23 mouse cellular contexts compared by ENCODE assay signal in genomic region chr19:26340155-26340554, GRCm38 (mm10).
DNase-seq lines count a peak whose midpoint lies in the region; ATAC-seq and TF ChIP-seq lines count a peak whose summit lies in the region.
"Had no signal": no experiment of that assay in that cellular context is flagged by ENCODE, and none has a peak within 500 bp of the region (broad histone marks: within the 10 kb centered on the region; RNA-seq: fewer than 3 reads in every experiment).

No protein-coding gene starts in this region.

- peak; percentile 23 to 52 for DNase-seq in cerebellum, postnatal 10 days
- no peak for DNase-seq in cerebellum, adult 8-10 months
- DNase-seq in midbrain, postnatal 0 days (ENCODE audit: low spot score), result peak; percentile 49
- no peak for DNase-seq in midbrain, embryonic 10.5 days (ENCODE audit: low spot score)
- no peak for DNase-seq in thymus, postnatal 4 days
- DNase-seq in thymus, postnatal 14 days, result no peak
- DNase-seq: cerebellum, postnatal 25 days; gastrocnemius, adult 2 months; heart, adult 2 months; kidney, adult 9 months; kidney, postnatal 36 days; liver; liver, postnatal 0 days; lung, postnatal 36 days; thymus, adult 2 months had no signal

- TF ChIP-seq CTCF in midbrain, postnatal 0 days (IDR thresholded peaks at IDR 0.05), result no peak

- H3K27ac ChIP-seq in hindbrain, embryonic 16.5 days (ENCODE audit: low read depth, low read length), result no peak overlapping the region
- H3K27ac ChIP-seq in hindbrain, embryonic 13.5 days, result no peak overlapping the region
- no peak overlapping the region for H3K27ac ChIP-seq in midbrain, postnatal 0 days (ENCODE audit: low read depth, low read length)
- no peak overlapping the region for H3K27ac ChIP-seq in midbrain, embryonic 10.5 days (replicated peaks)
- H3K27ac ChIP-seq: gastrocnemius, adult 2 months; heart, adult 2 months; heart, embryonic 15.5 days; neural tube, embryonic 15.5 days had no signal

- no peaks in the 10 kb centered on the region; the same call in 1 of the 2 replicates for H3K4me1 ChIP-seq in hindbrain, embryonic 16.5 days (ENCODE audit: control insufficient read depth, insufficient read depth, low read depth, low read length)
- no peaks in the 10 kb centered on the region for H3K4me1 ChIP-seq in hindbrain, embryonic 13.5 days (replicated peaks)
- H3K4me1 ChIP-seq in midbrain, postnatal 0 days (ENCODE audit: insufficient read depth, low read length), result no peaks in the 10 kb centered on the region
- peaks cover 6% of the 10 kb centered on the region; the same call in 1 of the 2 replicates for H3K4me1 ChIP-seq in midbrain, embryonic 10.5 days
- H3K4me1 ChIP-seq: heart, embryonic 15.5 days had no signal

- no peaks in the 10 kb centered on the region for H3K27me3 ChIP-seq in hindbrain, embryonic 16.5 days (replicated peaks; ENCODE audit: control insufficient read depth, insufficient read depth, low read length)
- H3K27me3 ChIP-seq in hindbrain, embryonic 13.5 days, result no peaks in the 10 kb centered on the region
- no peaks in the 10 kb centered on the region for H3K27me3 ChIP-seq in midbrain, postnatal 0 days (ENCODE audit: insufficient read depth, low read length)
- no peaks in the 10 kb centered on the region for H3K27me3 ChIP-seq in midbrain, embryonic 10.5 days (ENCODE audit: low read depth, poor library complexity, severe bottlenecking)
- H3K27me3 ChIP-seq: heart, embryonic 15.5 days; neural tube, embryonic 15.5 days had no signal

- H3K4me3 ChIP-seq in hindbrain, embryonic 16.5 days (ENCODE audit: low read length), result no peak overlapping the region
- no peak overlapping the region for H3K4me3 ChIP-seq in hindbrain, embryonic 13.5 days
- H3K4me3 ChIP-seq in midbrain, postnatal 0 days (ENCODE audit: low read depth, low read length), result no peak overlapping the region
- H3K4me3 ChIP-seq in midbrain, embryonic 10.5 days, result no peak overlapping the region
- H3K4me3 ChIP-seq: gastrocnemius, adult 2 months; heart, adult 2 months; heart, embryonic 15.5 days; myocyte; neural tube, embryonic 15.5 days had no signal

- no peaks in the 10 kb centered on the region for H3K36me3 ChIP-seq in hindbrain, embryonic 16.5 days (ENCODE audit: control insufficient read depth, insufficient read depth, low read length)
- no peaks in the 10 kb centered on the region for H3K36me3 ChIP-seq in hindbrain, embryonic 13.5 days
- no peaks in the 10 kb centered on the region for H3K36me3 ChIP-seq in midbrain, postnatal 0 days (ENCODE audit: insufficient read depth, low read length)
- no peaks in the 10 kb centered on the region for H3K36me3 ChIP-seq in midbrain, embryonic 10.5 days
- H3K36me3 ChIP-seq: G1E; heart, embryonic 15.5 days; neural tube, embryonic 15.5 days had no signal

- ATAC-seq in hindbrain, embryonic 16.5 days, result 0 out of 2 replicates have a peak, but pooled peaks have one; percentile 27
- no peak for ATAC-seq in hindbrain, embryonic 13.5 days (ENCODE audit: low FRiP score)
- no peak for ATAC-seq in midbrain, postnatal 0 days (ENCODE audit: low FRiP score)
- ATAC-seq: CD4-positive, CD25-positive, alpha-beta regulatory T cell, adult 4 months; liver, postnatal 0 days had no signal

- H3K4me2 ChIP-seq in hindbrain, embryonic 16.5 days (ENCODE audit: low read length), result no peak overlapping the region
- H3K4me2 ChIP-seq in hindbrain, embryonic 13.5 days, result no peak overlapping the region
- no peak overlapping the region for H3K4me2 ChIP-seq in midbrain, postnatal 0 days (ENCODE audit: low read depth, low read length, poor library complexity, severe bottlenecking)
- H3K4me2 ChIP-seq: heart, embryonic 15.5 days; midbrain, embryonic 11.5 days; neural tube, embryonic 15.5 days had no signal

- H3K9ac ChIP-seq in hindbrain, embryonic 16.5 days (ENCODE audit: low read depth, low read length), result no peak overlapping the region
- H3K9ac ChIP-seq in hindbrain, embryonic 13.5 days, result no peak overlapping the region
- H3K9ac ChIP-seq in midbrain, postnatal 0 days (replicated peaks; ENCODE audit: low read length, poor library complexity, severe bottlenecking), result no peak overlapping the region
- H3K9ac ChIP-seq: heart, embryonic 15.5 days; liver, postnatal 0 days; neural tube, embryonic 15.5 days had no signal

- H3K9me3 ChIP-seq in hindbrain, embryonic 16.5 days (ENCODE audit: control insufficient read depth, low read length), result no peaks in the 10 kb centered on the region
- H3K9me3 ChIP-seq in hindbrain, embryonic 13.5 days, result no peaks in the 10 kb centered on the region
- H3K9me3 ChIP-seq in midbrain, postnatal 0 days (ENCODE audit: low read length), result no peaks in the 10 kb centered on the region
- H3K9me3 ChIP-seq in midbrain, embryonic 10.5 days (replicated peaks), result no peaks in the 10 kb centered on the region
- H3K9me3 ChIP-seq: heart, embryonic 15.5 days; neural tube, embryonic 15.5 days had no signal

- WGBS in hindbrain, embryonic 16.5 days, result 71% methylated on average over 3 of the region's 3 CpGs
- 72% methylated on average over 3 of the region's 3 CpGs for WGBS in hindbrain, embryonic 13.5 days
- 22% methylated on average over 3 of the region's 3 CpGs for WGBS in midbrain, postnatal 0 days
- WGBS in midbrain, embryonic 10.5 days, result 37% methylated on average over 3 of the region's 3 CpGs

Comparison
In these comparisons a context has a peak if more than half of its experiments do, and no peak if none do; other contexts are left out.
1. DNase-seq: peak in cerebellum, postnatal 10 days (2 of 2) and midbrain, postnatal 0 days (single experiment); none in cerebellum, adult 8-10 months (single experiment), midbrain, embryonic 10.5 days (single experiment), thymus, postnatal 4 days (single experiment) and thymus, postnatal 14 days (single experiment).